Mouse (Mus musculus) frontal cortex, adult 2 months (tissue): ENCODE data around the gene Nlgn1. TPM values are rescaled to one million over a fixed set of nuclear protein-coding genes. Genes with fewer than 3 reads are reported as not detected.

ENCODE experiments used
- DNase-seq, 2 experiments: peaks; one replicate each; pipeline ENCODE4 v3.0.0; 2022; ENCODE audit warnings: low spot score in 1 of 2; ENCODE audit errors: extremely low spot score in 1 of 2
- polyA plus RNA-seq: library from polyadenylated mRNA; depleted of rRNA; stranded (reverse); fragments of >200 nt; gene quantifications from 2 replicates; pipeline ENCODE4 v1.2.3, GENCODE M21; 2012

Gene Nlgn1
- polyA plus RNA-seq, 1 experiment: 27.6 TPM

- DNase-seq: no peak
These were observed 116.0 kb downstream of the Nlgn1 start for GRCm38 (mm10) chr3:26216231-26216630.

- no peak for DNase-seq
These were observed 129.6 kb downstream of the Nlgn1 start for GRCm38 (mm10) chr3:26202702-26203101.

GRCm38 (mm10) chr3:26201410-26201809 lies 130.8 kb downstream of the Nlgn1 start:
- no peak for DNase-seq

- peak in 1 of 2 experiments; percentile 19 for DNase-seq
These were observed 137.3 kb downstream of the Nlgn1 start for GRCm38 (mm10) chr3:26194970-26195369.

GRCm38 (mm10) chr3:26181013-26181412 lies 151.2 kb downstream of the Nlgn1 start:
- DNase-seq: no peak

- DNase-seq: no peak
These were observed 156.9 kb downstream of the Nlgn1 start for GRCm38 (mm10) chr3:26175371-26175770.

- DNase-seq: no peak
These were observed 158.0 kb downstream of the Nlgn1 start for GRCm38 (mm10) chr3:26174257-26174656.

- DNase-seq: no peak
These were observed 158.6 kb downstream of the Nlgn1 start for GRCm38 (mm10) chr3:26173613-26174012.

GRCm38 (mm10) chr3:26166711-26167110 lies 165.5 kb downstream of the Nlgn1 start:
- DNase-seq: no peak

GRCm38 (mm10) chr3:26153782-26154181 lies 178.5 kb downstream of the Nlgn1 start:
- DNase-seq: peak; percentile 43 to 87

GRCm38 (mm10) chr3:26153036-26153741 lies 179.1 kb downstream of the Nlgn1 start:
- DNase-seq: peak in 1 of 2 experiments; percentile 58

GRCm38 (mm10) chr3:26152510-26153035 lies 179.7 kb downstream of the Nlgn1 start:
- peak in 1 of 2 experiments; percentile 62 for DNase-seq

- DNase-seq: no peak
These were observed 180.8 kb downstream of the Nlgn1 start for GRCm38 (mm10) chr3:26151351-26152020.

GRCm38 (mm10) chr3:26146174-26146573 lies 186.1 kb downstream of the Nlgn1 start:
- DNase-seq: no peak

- DNase-seq: no peak
These were observed 186.8 kb downstream of the Nlgn1 start for GRCm38 (mm10) chr3:26145441-26145840.

GRCm38 (mm10) chr3:26141590-26141989 lies 190.7 kb downstream of the Nlgn1 start:
- DNase-seq: no peak

GRCm38 (mm10) chr3:26134839-26135651 lies 197.2 kb downstream of the Nlgn1 start:
- DNase-seq: peak in 1 of 2 experiments; percentile 32

GRCm38 (mm10) chr3:26130919-26131318 lies 201.3 kb downstream of the Nlgn1 start:
- no peak for DNase-seq

GRCm38 (mm10) chr3:26129455-26129854 lies 202.8 kb downstream of the Nlgn1 start:
- no peak for DNase-seq

GRCm38 (mm10) chr3:26117071-26117470 lies 215.2 kb downstream of the Nlgn1 start:
- no peak for DNase-seq

- DNase-seq: no peak
These were observed 225.9 kb downstream of the Nlgn1 start for GRCm38 (mm10) chr3:26106361-26106760.
